Mouse (Mus musculus): ENCODE measurements around the gene Gmppb. TPM values are rescaled to one million over a fixed set of nuclear protein-coding genes. Genes with fewer than 3 reads are reported as not detected.
A peak's percentile ranks its signal among the peaks of the same experiment; 100 is the strongest.

Gmppb gene
- polyA plus RNA-seq, 1 experiment from 2014 or later: 21.4 TPM

DNA sequence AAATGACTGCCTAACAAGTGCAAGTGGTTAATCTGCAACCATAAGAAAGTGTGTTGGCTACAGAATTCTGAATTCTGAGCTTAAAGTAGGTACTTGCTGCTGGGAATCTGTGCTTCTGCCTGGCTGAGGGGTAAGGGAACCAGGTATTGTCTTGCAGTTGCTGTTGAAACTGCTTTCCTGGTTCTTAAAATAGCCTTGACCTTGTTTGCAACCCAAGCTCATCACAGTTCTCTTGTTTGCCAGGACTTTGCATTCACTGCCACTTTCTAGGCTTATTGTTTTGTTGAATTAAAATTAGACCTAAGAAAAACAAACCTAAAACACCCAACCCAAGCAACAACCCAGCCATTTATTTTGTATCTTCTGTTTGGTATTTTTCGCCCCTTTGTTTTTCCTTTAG, 28.3 kb upstream of the Gmppb start:
- H3K36me3 ChIP-seq (ENCODE audit: control insufficient read depth, insufficient read depth, low read length): peaks cover 19% of the 10 kb centered on the region
- H3K27ac ChIP-seq (ENCODE audit: low read length): no peak overlapping the region
- H3K9me3 ChIP-seq (ENCODE audit: control insufficient read depth, low read depth, low read length): no peaks in the 10 kb centered on the region
- H3K27me3 ChIP-seq (ENCODE audit: control insufficient read depth, insufficient read depth, low read length): no peaks in the 10 kb centered on the region
- no peaks in the 10 kb centered on the region for H3K4me1 ChIP-seq (ENCODE audit: control insufficient read depth, insufficient read depth, low read length)
- 90% methylated on average over 1 of the region's 1 CpGs for WGBS
- H3K9ac ChIP-seq (replicated peaks; ENCODE audit: low read depth, low read length): no peak overlapping the region
- no peak for ATAC-seq (ENCODE audit: insufficient number of reproducible peaks, insufficient read depth, low FRiP score, low read depth)
- no peak overlapping the region for H3K4me3 ChIP-seq (ENCODE audit: low read depth, low read length)
- H3K4me2 ChIP-seq (replicated peaks; ENCODE audit: low read depth, low read length): no peak overlapping the region

DNA sequence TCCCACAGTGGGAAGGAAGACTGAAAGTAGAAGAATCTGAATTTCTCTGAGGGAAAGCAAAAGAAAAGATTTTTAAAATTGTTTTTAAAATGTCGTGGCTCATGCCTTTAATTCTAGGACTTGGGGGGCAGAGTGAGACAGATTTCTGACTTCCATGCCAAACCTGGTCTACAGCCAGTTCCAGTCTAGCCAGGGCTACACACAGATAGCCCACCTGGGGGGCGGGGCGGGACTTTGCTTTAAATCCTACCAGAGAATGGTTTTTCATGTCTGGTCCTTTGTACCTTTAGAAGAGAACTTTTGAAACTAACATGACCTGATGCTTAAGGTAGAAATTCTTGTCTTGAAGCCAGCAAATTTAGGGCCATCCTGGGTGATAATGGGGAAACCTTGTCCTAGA, 25.8 kb upstream of the Gmppb start:
- H3K36me3 ChIP-seq (ENCODE audit: control insufficient read depth, insufficient read depth, low read length): peaks cover 34% of the 10 kb centered on the region
- H3K4me2 ChIP-seq (replicated peaks; ENCODE audit: low read depth, low read length): no peak overlapping the region
- no peak for ATAC-seq (ENCODE audit: insufficient number of reproducible peaks, insufficient read depth, low FRiP score, low read depth)
- H3K4me3 ChIP-seq (ENCODE audit: low read depth, low read length): no peak overlapping the region
- H3K27me3 ChIP-seq (ENCODE audit: control insufficient read depth, insufficient read depth, low read length): no peaks in the 10 kb centered on the region
- H3K9me3 ChIP-seq (ENCODE audit: control insufficient read depth, low read depth, low read length): no peaks in the 10 kb centered on the region
- 90% methylated on average over 3 of the region's 3 CpGs for WGBS
- no peak overlapping the region for H3K9ac ChIP-seq (replicated peaks; ENCODE audit: low read depth, low read length)
- no peak overlapping the region for H3K27ac ChIP-seq (ENCODE audit: low read length)
- no peaks in the 10 kb centered on the region for H3K4me1 ChIP-seq (ENCODE audit: control insufficient read depth, insufficient read depth, low read length)

GRCm38 (mm10) chr9:108026584-108026983, 22.5 kb upstream of the Gmppb start:
- H3K4me3 ChIP-seq (ENCODE audit: low read depth, low read length): no peak overlapping the region
- no peaks in the 10 kb centered on the region for H3K4me1 ChIP-seq (ENCODE audit: control insufficient read depth, insufficient read depth, low read length)
- no peaks in the 10 kb centered on the region for H3K27me3 ChIP-seq (ENCODE audit: control insufficient read depth, insufficient read depth, low read length)
- H3K9ac ChIP-seq (replicated peaks; ENCODE audit: low read depth, low read length): no peak overlapping the region
- no peak for ATAC-seq (ENCODE audit: insufficient number of reproducible peaks, insufficient read depth, low FRiP score, low read depth)
- H3K36me3 ChIP-seq (ENCODE audit: control insufficient read depth, insufficient read depth, low read length): peaks cover 34% of the 10 kb centered on the region
- 87% methylated on average over 3 of the region's 3 CpGs for WGBS
- no peaks in the 10 kb centered on the region for H3K9me3 ChIP-seq (ENCODE audit: control insufficient read depth, low read depth, low read length)
- no peak overlapping the region for H3K4me2 ChIP-seq (replicated peaks; ENCODE audit: low read depth, low read length)
- no peak overlapping the region for H3K27ac ChIP-seq (ENCODE audit: low read length)

GRCm38 (mm10) chr9:108027867-108028266, 21.2 kb upstream of the Gmppb start:
- Histone ChIP-seq H3K4me3 (ENCODE audit: low read depth, low read length) (no peak overlapping the region), H3K4me2 (replicated peaks; ENCODE audit: low read depth, low read length) (no peak overlapping the region), H3K36me3 (ENCODE audit: control insufficient read depth, insufficient read depth, low read length) (peaks cover 40% of the 10 kb centered on the region), H3K27me3 (ENCODE audit: control insufficient read depth, insufficient read depth, low read length) (no peaks in the 10 kb centered on the region), H3K9ac (replicated peaks; ENCODE audit: low read depth, low read length) (no peak overlapping the region), H3K9me3 (ENCODE audit: control insufficient read depth, low read depth, low read length) (no peaks in the 10 kb centered on the region), H3K27ac (ENCODE audit: low read length) (no peak overlapping the region), H3K4me1 (ENCODE audit: control insufficient read depth, insufficient read depth, low read length) (no peaks in the 10 kb centered on the region)
- no peak for ATAC-seq (ENCODE audit: insufficient number of reproducible peaks, insufficient read depth, low FRiP score, low read depth)
- 95% methylated on average over 3 of the region's 3 CpGs for WGBS

GRCm38 (mm10) chr9:108032126-108032525, 16.9 kb upstream of the Gmppb start:
- H3K4me2 ChIP-seq (replicated peaks; ENCODE audit: low read depth, low read length): no peak overlapping the region
- WGBS: 94% methylated on average over 5 of the region's 5 CpGs
- H3K36me3 ChIP-seq (ENCODE audit: control insufficient read depth, insufficient read depth, low read length): peaks cover 32% of the 10 kb centered on the region

GRCm38 (mm10) chr9:108035331-108036156, 13.5 kb upstream of the Gmppb start:
- Histone ChIP-seq H3K27me3 (ENCODE audit: control insufficient read depth, insufficient read depth, low read length) (no peaks in the 10 kb centered on the region), H3K36me3 (ENCODE audit: control insufficient read depth, insufficient read depth, low read length) (peaks cover 41% of the 10 kb centered on the region), H3K4me3 (ENCODE audit: low read depth, low read length) (no peak overlapping the region), H3K9me3 (ENCODE audit: control insufficient read depth, low read depth, low read length) (no peaks in the 10 kb centered on the region), H3K4me2 (replicated peaks; ENCODE audit: low read depth, low read length) (no peak overlapping the region), H3K9ac (replicated peaks; ENCODE audit: low read depth, low read length) (no peak overlapping the region), H3K27ac (ENCODE audit: low read length) (no peak overlapping the region), H3K4me1 (ENCODE audit: control insufficient read depth, insufficient read depth, low read length) (no peaks in the 10 kb centered on the region)
- 95% methylated on average over 2 of the region's 2 CpGs for WGBS
- ATAC-seq (ENCODE audit: insufficient number of reproducible peaks, insufficient read depth, low FRiP score, low read depth): 0 out of 2 replicates have a peak, but pooled peaks have one; percentile 42

More at GRCm38 (mm10) chr9:108032126-108032525, 16.9 kb upstream of the Gmppb start:
- Histone ChIP-seq H3K4me3 (ENCODE audit: low read depth, low read length) (no peak overlapping the region), H3K9me3 (ENCODE audit: control insufficient read depth, low read depth, low read length) (no peaks in the 10 kb centered on the region), H3K27me3 (ENCODE audit: control insufficient read depth, insufficient read depth, low read length) (no peaks in the 10 kb centered on the region), H3K9ac (replicated peaks; ENCODE audit: low read depth, low read length) (no peak overlapping the region), H3K27ac (ENCODE audit: low read length) (no peak overlapping the region), H3K4me1 (ENCODE audit: control insufficient read depth, insufficient read depth, low read length) (no peaks in the 10 kb centered on the region)
- no peak for ATAC-seq (ENCODE audit: insufficient number of reproducible peaks, insufficient read depth, low FRiP score, low read depth)

DNA sequence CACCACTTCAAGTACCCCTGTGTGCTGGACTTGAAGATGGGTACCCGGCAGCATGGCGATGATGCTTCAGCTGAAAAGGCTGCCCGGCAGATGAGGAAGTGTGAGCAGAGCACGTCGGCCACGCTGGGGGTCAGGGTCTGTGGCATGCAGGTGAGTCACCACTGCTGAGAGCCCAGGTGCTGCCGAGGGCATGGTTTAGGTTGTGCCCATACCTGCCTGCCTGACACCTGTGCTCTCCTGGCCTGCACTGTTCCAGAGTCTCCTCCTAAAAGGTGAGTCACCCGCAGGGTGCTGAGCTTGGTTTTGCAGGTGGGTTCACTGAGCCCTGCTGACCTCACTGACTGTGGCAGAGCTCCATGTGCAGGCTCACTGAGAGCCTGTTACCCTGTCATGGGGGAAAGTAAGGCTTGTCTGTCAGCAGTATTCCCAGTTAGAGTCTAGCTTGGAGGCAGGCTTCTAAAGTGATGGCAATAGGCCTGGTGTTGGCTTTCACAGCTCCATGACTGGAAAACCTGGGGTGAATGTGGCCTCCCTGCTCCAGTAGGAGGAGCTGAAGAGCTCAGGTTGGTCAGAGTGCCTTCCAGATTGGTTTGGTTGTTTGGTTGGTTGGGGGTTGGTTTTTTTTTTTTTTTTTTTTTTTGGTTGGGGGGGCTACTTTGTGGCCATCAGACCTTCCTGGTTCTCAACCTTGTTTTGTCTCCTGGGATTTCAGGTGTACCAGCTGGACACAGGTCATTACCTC, 4.1 kb upstream of the Gmppb start:
- H3K9ac ChIP-seq (replicated peaks; ENCODE audit: low read depth, low read length): no peak overlapping the region
- peaks cover 40% of the 10 kb centered on the region for H3K36me3 ChIP-seq (ENCODE audit: control insufficient read depth, insufficient read depth, low read length)
- H3K4me2 ChIP-seq (replicated peaks; ENCODE audit: low read depth, low read length): no peak overlapping the region
- no peak overlapping the region for H3K27ac ChIP-seq (ENCODE audit: low read length)
- 95% methylated on average over 8 of the region's 8 CpGs for WGBS
- peaks cover 11% of the 10 kb centered on the region for H3K4me1 ChIP-seq (ENCODE audit: control insufficient read depth, insufficient read depth, low read length)
- no peak for ATAC-seq (ENCODE audit: insufficient number of reproducible peaks, insufficient read depth, low FRiP score, low read depth)
- no peaks in the 10 kb centered on the region for H3K27me3 ChIP-seq (ENCODE audit: control insufficient read depth, insufficient read depth, low read length)
- H3K9me3 ChIP-seq (ENCODE audit: control insufficient read depth, low read depth, low read length): no peaks in the 10 kb centered on the region
- no peak overlapping the region for H3K4me3 ChIP-seq (ENCODE audit: low read depth, low read length)

DNA sequence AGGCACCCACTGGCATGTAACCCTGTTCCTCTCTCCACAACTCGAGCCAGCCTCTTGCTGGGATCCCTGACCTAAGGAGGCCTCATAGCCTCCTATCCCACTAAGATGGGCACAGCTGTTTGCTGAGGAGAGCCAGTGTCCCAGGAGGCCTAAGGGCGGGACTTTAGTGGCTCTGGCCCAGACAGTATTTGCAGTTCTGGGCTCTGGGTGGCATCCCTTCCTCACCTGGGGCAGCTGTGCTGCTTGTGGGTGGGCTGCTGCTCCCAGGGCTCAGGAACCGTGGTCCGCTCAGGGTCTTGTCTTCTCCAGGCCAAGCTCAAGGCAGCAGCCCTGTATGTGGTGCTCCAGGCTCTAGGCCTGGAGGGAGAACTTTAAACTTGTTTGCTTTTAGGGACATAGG, 2.5 kb upstream of the Gmppb start:
- Histone ChIP-seq H3K9ac (replicated peaks; ENCODE audit: low read depth, low read length) (no peak overlapping the region), H3K4me1 (ENCODE audit: control insufficient read depth, insufficient read depth, low read length) (peaks cover 14% of the 10 kb centered on the region), H3K27ac (ENCODE audit: low read length) (no peak overlapping the region), H3K4me2 (replicated peaks; ENCODE audit: low read depth, low read length) (no peak overlapping the region), H3K9me3 (ENCODE audit: control insufficient read depth, low read depth, low read length) (no peaks in the 10 kb centered on the region), H3K36me3 (ENCODE audit: control insufficient read depth, insufficient read depth, low read length) (peaks cover 47% of the 10 kb centered on the region), H3K27me3 (ENCODE audit: control insufficient read depth, insufficient read depth, low read length) (no peaks in the 10 kb centered on the region), H3K4me3 (ENCODE audit: low read depth, low read length) (no peak overlapping the region)
- WGBS: 85% methylated on average over 4 of the region's 4 CpGs
- ATAC-seq (ENCODE audit: insufficient number of reproducible peaks, insufficient read depth, low FRiP score, low read depth): no peak
